Mouse (Mus musculus) heart, embryonic 12.5 days (tissue): Measurements from ENCODE around the gene Gphn. TPM values are rescaled to one million over a fixed set of nuclear protein-coding genes. Genes with fewer than 3 reads are reported as not detected.

Experiments used
- ATAC-seq: fragments of 200-750 bp; cut with Nextera tagmentation; 2 replicates; pipeline ENCODE4 v1.8.0; 2017; ENCODE audit warnings: moderate TSS enrichment, moderate library complexity; ENCODE audit not compliant: insufficient number of reproducible peaks, low FRiP score
- H3K27ac ChIP-seq: fragments of 300-500 bp; sonication (generic); 2 replicates; pipeline ENCODE4 v1.5.1; 2016; ENCODE audit warnings: mild to moderate bottlenecking, moderate library complexity; ENCODE audit not compliant: poor library complexity, severe bottlenecking
- H3K27me3 ChIP-seq: fragments of 300-500 bp; sonication (generic); replicated peaks from 2 replicates; pipeline ENCODE4 v1.6.1; 2016; ENCODE audit warnings: mild to moderate bottlenecking, moderate library complexity
- H3K36me3 ChIP-seq: fragments of 300-500 bp; sonication (generic); 2 replicates; pipeline ENCODE4 v1.6.1; 2016; ENCODE audit warnings: mild to moderate bottlenecking, moderate library complexity
- H3K4me1 ChIP-seq: fragments of 300-500 bp; sonication (generic); replicated peaks from 2 replicates; pipeline ENCODE4 v1.6.1; 2016; ENCODE audit warnings: mild to moderate bottlenecking
- H3K4me2 ChIP-seq: fragments of 300-500 bp; sonication (generic); 2 replicates; pipeline ENCODE4 v1.6.1; 2016; ENCODE audit warnings: mild to moderate bottlenecking, moderate library complexity
- H3K4me3 ChIP-seq: fragments of 300-500 bp; sonication (generic); 2 replicates; pipeline ENCODE4 v1.5.1; 2016; ENCODE audit warnings: mild to moderate bottlenecking
- H3K9ac ChIP-seq: fragments of 300-500 bp; sonication (generic); 2 replicates; pipeline ENCODE4 v1.6.1; 2016; ENCODE audit warnings: mild to moderate bottlenecking, moderate library complexity
- H3K9me3 ChIP-seq: fragments of 300-500 bp; sonication (generic); replicated peaks from 2 replicates; pipeline ENCODE4 v1.6.1; 2016; ENCODE audit warnings: mild to moderate bottlenecking, moderate library complexity
- WGBS: fragments of 180-500 bp; shearing (Covaris S2); methylation state at CpG from one replicate; pipeline ENCODE4 v1.1.7; 2016; 5-methylcytosine and 5-hydroxymethylcytosine counted together
- polyA plus RNA-seq: library from polyadenylated mRNA; unstranded; fragments of >200 nt; fragmentation: Nextera tagmentation; extraction: Ambion mirVana; gene quantifications from 2 replicates; pipeline ENCODE4 v1.2.1, GENCODE M21; 2016

The Gphn gene
- polyA plus RNA-seq, 1 experiment from 2014 or later, result 12.9 TPM

DNA sequence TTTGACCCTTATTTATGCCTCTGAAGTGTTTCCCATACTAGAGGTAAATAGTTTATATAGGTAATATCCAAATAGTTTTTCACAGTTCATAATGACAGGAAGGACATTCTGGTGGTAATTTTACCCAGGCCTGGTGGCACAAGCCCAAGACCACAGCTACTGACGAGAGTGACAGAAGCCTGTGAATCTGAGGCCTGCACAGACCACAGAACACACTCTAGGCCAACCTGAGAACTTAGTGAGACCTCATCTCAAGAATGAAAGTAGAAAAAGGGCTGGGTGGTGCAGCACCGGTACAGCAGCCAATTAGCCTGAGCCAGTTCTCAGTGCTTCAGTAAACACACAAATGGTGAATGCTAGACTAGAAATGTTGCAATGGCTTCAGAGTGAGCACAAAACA lies 491.6 kb downstream of the Gphn start:
- no peaks in the 10 kb centered on the region for H3K9me3 ChIP-seq
- H3K4me3 ChIP-seq, result no peak overlapping the region
- 75% methylated on average over 2 of the region's 2 CpGs for WGBS
- no peak overlapping the region for H3K9ac ChIP-seq
- H3K27me3 ChIP-seq, result no peaks in the 10 kb centered on the region
- H3K36me3 ChIP-seq, result no peaks in the 10 kb centered on the region
- H3K4me1 ChIP-seq, result no peaks in the 10 kb centered on the region
- H3K27ac ChIP-seq, result no peak overlapping the region
- no peak for ATAC-seq
- no peak overlapping the region for H3K4me2 ChIP-seq

DNA sequence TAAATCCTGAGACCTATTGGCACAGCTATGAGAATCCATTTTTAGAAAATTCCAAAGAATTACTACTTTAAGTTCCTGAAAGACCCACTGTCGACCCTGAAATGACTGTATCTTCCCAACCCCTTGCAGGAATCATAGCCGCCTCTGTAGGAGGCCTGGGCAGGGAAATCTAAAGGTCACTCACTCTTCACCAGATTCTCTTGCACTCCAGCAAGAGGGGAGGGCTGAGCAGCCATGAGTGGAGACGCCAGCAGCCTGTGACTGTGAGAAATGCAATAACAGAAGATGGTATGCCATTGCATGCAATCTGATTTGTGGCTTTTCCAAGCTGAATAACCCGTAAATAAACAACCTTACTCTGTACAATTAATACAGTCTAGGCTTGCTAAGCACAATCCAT lies 501.5 kb downstream of the Gphn start:
- Histone ChIP-seq H3K27me3 (no peaks in the 10 kb centered on the region), H3K9me3 (no peaks in the 10 kb centered on the region), H3K4me3 (no peak overlapping the region), H3K4me1 (no peaks in the 10 kb centered on the region), H3K9ac (no peak overlapping the region), H3K4me2 (no peak overlapping the region), H3K36me3 (no peaks in the 10 kb centered on the region), H3K27ac (no peak overlapping the region)
- ATAC-seq, result no peak
- 41% methylated on average over 4 of the region's 4 CpGs for WGBS

Other genes with a start within 250 kb of the Gphn start
- gene Gm6657, start 32.1 kb upstream of the Gphn start, polyA plus RNA-seq, result not detected in 2 replicates